Mouse (Mus musculus) intestine, postnatal 0 days (tissue): ENCODE data around the gene Cdk2ap1. TPM values are rescaled to one million over a fixed set of nuclear protein-coding genes. Genes with fewer than 3 reads are reported as not detected.
"Not testable (repeated sequence)": the region's sequence is repeated elsewhere in the genome, so short reads cannot be mapped to it uniquely, and the experiment has no call there.

Experiments used
- ATAC-seq: fragments of 200-750 bp; cut with Nextera tagmentation; 2 replicates; pipeline ENCODE4 v1.8.0; 2017; ENCODE audit warnings: mild to moderate bottlenecking, moderate TSS enrichment, moderate library complexity
- H3K27ac ChIP-seq: fragments of 300-500 bp; sonication (generic); 2 replicates; pipeline ENCODE4 v1.5.1; 2014; ENCODE audit warnings: mild to moderate bottlenecking, low read depth, low read length, moderate library complexity
- H3K27me3 ChIP-seq: fragments of 300-500 bp; sonication (generic); replicated peaks from 2 replicates; pipeline ENCODE4 v1.6.1; 2014; ENCODE audit warnings: low read length, mixed read lengths; ENCODE audit not compliant: control insufficient read depth, insufficient read depth
- H3K36me3 ChIP-seq: fragments of 300-500 bp; sonication (generic); 2 replicates; pipeline ENCODE4 v1.6.1; 2014; ENCODE audit warnings: mild to moderate bottlenecking, moderate library complexity; ENCODE audit not compliant: control insufficient read depth, insufficient read depth
- H3K4me1 ChIP-seq: fragments of 300-500 bp; sonication (generic); replicated peaks from 2 replicates; pipeline ENCODE4 v1.6.1; 2014; ENCODE audit warnings: antibody characterized with exemption, low read length, mixed read lengths; ENCODE audit not compliant: control insufficient read depth, insufficient read depth
- H3K4me2 ChIP-seq: fragments of 300-500 bp; sonication (generic); replicated peaks from 2 replicates; pipeline ENCODE4 v1.6.1; 2014; ENCODE audit warnings: low read depth, mild to moderate bottlenecking, moderate library complexity
- H3K4me3 ChIP-seq: fragments of 300-500 bp; sonication (generic); 2 replicates; pipeline ENCODE4 v1.5.1; 2014; ENCODE audit warnings: low read depth, low read length
- H3K9ac ChIP-seq: fragments of 300-500 bp; sonication (generic); 2 replicates; pipeline ENCODE4 v1.6.1; 2014; ENCODE audit warnings: mild to moderate bottlenecking, low read depth, low read length
- H3K9me3 ChIP-seq: fragments of 300-500 bp; sonication (generic); 2 replicates; pipeline ENCODE4 v1.6.1; 2016; ENCODE audit warnings: mixed run types; ENCODE audit not compliant: control insufficient read depth
- CTCF ChIP-seq: sonication (generic); IDR thresholded peaks from 2 replicates; pipeline ENCODE4 v1.5.1; 2016; ENCODE audit warnings: low read depth, mild to moderate bottlenecking, control low read depth, antibody characterized with exemption, moderate library complexity
- WGBS: fragments of 180-500 bp; shearing (Covaris S2); extraction: QIAGEN DNeasy Blood & Tissue Kit; methylation state at CpG from one replicate; pipeline ENCODE4 v1.1.7; 2014; 5-methylcytosine and 5-hydroxymethylcytosine counted together
- polyA plus RNA-seq: library from polyadenylated mRNA; unstranded; fragments of >200 nt; fragmentation: Nextera tagmentation; extraction: Ambion mirVana; gene quantifications from 2 replicates; pipeline ENCODE4 v1.2.1, GENCODE M21; 2015

Gene Cdk2ap1
- polyA plus RNA-seq, 1 experiment from 2014 or later = 53.6 TPM

DNA sequence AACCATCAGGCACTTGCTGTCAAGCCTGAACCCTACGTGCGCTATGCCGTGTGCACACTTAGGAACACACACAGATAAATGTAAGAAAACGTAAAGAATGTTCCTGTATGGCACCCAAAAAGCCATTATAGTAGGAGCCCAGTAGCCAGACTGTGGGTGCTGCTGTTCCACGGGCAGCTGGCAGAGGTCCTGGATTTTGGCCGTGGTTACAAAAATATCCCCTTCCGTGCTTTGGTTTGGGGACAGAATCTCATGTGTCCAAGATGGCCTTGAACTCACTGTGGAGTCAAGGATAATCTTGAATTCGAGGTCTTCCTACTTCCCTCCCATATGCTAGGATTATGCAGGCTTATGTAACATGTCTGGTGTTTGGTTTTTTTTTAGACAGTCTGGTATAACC, 20.0 kb downstream of the Cdk2ap1 start:
- Histone ChIP-seq H3K9ac (no peak overlapping the region), H3K4me2 (no peak overlapping the region), H3K4me1 (no peaks in the 10 kb centered on the region), H3K9me3 (no peaks in the 10 kb centered on the region), H3K27ac (no peak overlapping the region), H3K36me3 (peaks cover 13% of the 10 kb centered on the region), H3K27me3 (no peaks in the 10 kb centered on the region), H3K4me3 (no peak overlapping the region)
- WGBS = 64% methylated on average over 8 of the region's 8 CpGs
- no peak for TF ChIP-seq CTCF
- no peak for ATAC-seq

DNA sequence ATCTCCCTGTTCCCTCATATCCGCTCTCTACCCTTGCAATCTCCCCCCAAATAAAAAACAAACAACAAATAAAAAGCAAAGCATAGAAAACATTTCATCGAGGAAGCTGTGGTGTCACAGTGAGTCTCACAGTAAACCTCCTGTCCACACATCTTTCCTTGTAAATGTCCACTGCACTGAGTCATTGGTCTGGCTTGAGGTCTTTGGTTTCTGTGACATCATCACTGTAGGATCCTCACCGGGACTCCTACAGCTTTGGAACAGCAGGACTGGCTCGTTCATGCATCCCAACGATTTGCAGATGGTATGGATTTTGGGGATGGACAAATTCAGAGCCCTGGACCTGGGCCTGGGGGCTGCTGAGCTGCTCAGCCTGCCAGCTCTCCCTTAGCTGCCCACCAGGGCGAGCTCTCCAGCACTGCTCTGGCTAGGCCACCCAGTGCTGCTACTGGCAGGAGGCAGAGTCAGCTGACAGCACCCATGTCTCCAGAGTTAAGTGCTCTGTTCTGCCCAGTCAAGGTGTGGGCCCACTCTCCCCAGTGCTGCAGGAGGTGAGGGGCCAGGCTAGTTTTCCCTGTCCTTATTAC, 21.0 kb downstream of the Cdk2ap1 start:
- peak; percentile 33 for TF ChIP-seq CTCF
- H3K27me3 ChIP-seq, ATAC-seq: not testable (repeated sequence)

DNA sequence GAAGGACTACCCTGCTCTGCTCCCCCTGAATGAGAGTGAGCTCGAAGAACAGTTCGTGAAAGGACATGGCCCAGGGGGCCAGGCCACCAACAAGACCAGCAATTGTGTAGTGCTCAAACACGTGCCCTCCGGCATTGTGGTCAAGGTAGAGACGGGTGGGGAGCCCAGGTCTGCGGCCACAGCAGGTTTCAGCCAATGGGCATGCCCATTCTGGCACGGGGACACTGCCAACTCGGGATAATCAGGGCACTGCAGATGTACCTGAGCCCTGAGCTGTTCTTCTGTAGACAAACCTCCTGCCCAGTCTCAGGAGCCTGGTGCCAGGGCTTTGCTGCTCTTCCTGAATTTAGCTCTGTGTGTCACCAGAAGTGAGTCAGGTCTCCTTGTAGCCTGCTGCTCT, 24.1 kb downstream of the Cdk2ap1 start:
- H3K9ac ChIP-seq = no peak overlapping the region
- no peaks in the 10 kb centered on the region; the same call in 1 of the 2 replicates for H3K36me3 ChIP-seq
- no peaks in the 10 kb centered on the region for H3K4me1 ChIP-seq
- whole genome bisulfite sequencing = 93% methylated on average over 8 of the region's 8 CpGs
- H3K4me3 ChIP-seq = no peak overlapping the region
- no peak overlapping the region for H3K4me2 ChIP-seq
- TF ChIP-seq CTCF = no peak
- H3K9me3 ChIP-seq = no peaks in the 10 kb centered on the region
- no peak overlapping the region for H3K27ac ChIP-seq
- no peaks in the 10 kb centered on the region for H3K27me3 ChIP-seq
- no peak for ATAC-seq

More for the DNA sequence above, 21.0 kb downstream of the Cdk2ap1 start:
- not testable (repeated sequence) for H3K9ac ChIP-seq, H3K4me1 ChIP-seq, H3K9me3 ChIP-seq, H3K27ac ChIP-seq, H3K4me3 ChIP-seq, H3K4me2 ChIP-seq
- 74% methylated on average over 6 of the region's 6 CpGs for WGBS
- peaks cover 11% of the 10 kb centered on the region for H3K36me3 ChIP-seq

DNA sequence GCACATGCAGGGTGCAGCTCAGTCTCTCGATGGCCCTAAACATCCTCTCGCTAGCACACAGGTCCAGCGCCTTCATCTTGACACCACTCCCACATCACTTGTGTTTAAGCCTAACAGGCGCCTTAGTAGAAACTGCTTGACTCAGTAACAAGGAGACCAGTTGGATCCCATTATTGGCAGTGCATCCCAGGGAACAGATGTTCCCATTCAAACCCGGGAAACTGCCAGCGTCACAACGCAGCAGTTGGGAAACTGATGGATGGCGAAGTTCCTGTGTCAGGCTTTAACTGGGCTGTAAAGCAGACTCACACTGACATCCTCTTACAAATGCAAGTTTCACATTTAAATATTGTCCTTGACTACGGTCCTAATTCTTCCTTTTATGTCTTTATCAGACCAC, 25.0 kb downstream of the Cdk2ap1 start:
- no peaks in the 10 kb centered on the region for H3K4me1 ChIP-seq
- no peak overlapping the region for H3K9ac ChIP-seq
- no peak for TF ChIP-seq CTCF
- no peak overlapping the region for H3K4me3 ChIP-seq
- no peak overlapping the region for H3K4me2 ChIP-seq
- no peaks in the 10 kb centered on the region; the same call in 1 of the 2 replicates for H3K36me3 ChIP-seq
- ATAC-seq = no peak
- H3K27ac ChIP-seq = no peak overlapping the region
- 59% methylated on average over 9 of the region's 9 CpGs for WGBS
- H3K9me3 ChIP-seq = no peaks in the 10 kb centered on the region
- no peaks in the 10 kb centered on the region for H3K27me3 ChIP-seq

DNA sequence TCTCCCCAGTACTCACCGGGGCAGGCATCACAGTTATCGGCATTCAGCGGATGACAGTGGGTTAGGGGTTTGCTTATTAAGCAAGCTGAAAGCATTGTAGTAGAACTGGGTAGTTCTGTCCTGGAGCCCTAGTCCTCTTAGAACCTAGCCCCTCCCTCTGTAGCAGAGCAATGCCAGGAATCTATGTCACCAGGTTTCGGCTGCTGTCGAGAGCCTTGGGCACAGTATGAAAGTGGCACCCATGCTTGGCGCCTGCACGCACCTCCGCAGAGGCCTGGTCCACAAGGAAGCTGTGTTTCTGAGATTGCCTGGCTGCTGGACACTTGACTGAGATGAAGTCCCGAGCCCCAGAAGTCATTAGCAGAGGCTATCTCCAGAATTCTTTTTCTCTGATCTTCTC, 25.8 kb downstream of the Cdk2ap1 start:
- ATAC-seq = no peak
- no peak overlapping the region for H3K27ac ChIP-seq
- no peak for TF ChIP-seq CTCF
- H3K4me3 ChIP-seq = no peak overlapping the region
- no peak overlapping the region for H3K9ac ChIP-seq
- no peak overlapping the region for H3K4me2 ChIP-seq
- H3K9me3 ChIP-seq = no peaks in the 10 kb centered on the region
- H3K36me3 ChIP-seq = no peaks in the 10 kb centered on the region; the same call in 1 of the 2 replicates
- no peaks in the 10 kb centered on the region for H3K27me3 ChIP-seq
- H3K4me1 ChIP-seq = no peaks in the 10 kb centered on the region
- 87% methylated on average over 9 of the region's 9 CpGs for WGBS

DNA sequence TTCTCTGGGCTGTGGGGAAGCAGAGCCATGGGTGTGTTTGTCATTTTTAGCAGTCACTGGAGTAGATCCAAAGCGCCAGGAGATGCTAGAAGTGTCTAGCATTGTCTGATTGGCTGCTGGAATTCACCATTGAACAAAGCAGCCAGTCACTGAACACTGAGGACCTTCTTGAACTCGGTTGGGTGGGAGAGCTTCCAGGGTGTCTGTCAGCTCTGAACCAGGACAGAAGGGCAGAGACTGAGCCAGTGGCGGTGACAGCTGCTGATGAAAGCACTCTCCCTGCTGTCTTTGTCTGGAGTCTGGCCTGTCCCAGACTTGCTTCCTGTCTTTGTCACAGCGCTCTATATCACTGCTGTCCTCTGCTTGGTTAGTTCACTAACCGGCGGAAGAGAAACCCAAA, 28.5 kb downstream of the Cdk2ap1 start:
- WGBS = 58% methylated on average over 6 of the region's 6 CpGs
- Histone ChIP-seq H3K4me3 (no peak overlapping the region), H3K27me3 (no peaks in the 10 kb centered on the region), H3K9me3 (no peaks in the 10 kb centered on the region), H3K4me1 (no peaks in the 10 kb centered on the region), H3K4me2 (no peak overlapping the region), H3K9ac (no peak overlapping the region), H3K36me3 (no peaks in the 10 kb centered on the region; the same call in 1 of the 2 replicates), H3K27ac (no peak overlapping the region)
- ATAC-seq = no peak
- TF ChIP-seq CTCF = no peak

DNA sequence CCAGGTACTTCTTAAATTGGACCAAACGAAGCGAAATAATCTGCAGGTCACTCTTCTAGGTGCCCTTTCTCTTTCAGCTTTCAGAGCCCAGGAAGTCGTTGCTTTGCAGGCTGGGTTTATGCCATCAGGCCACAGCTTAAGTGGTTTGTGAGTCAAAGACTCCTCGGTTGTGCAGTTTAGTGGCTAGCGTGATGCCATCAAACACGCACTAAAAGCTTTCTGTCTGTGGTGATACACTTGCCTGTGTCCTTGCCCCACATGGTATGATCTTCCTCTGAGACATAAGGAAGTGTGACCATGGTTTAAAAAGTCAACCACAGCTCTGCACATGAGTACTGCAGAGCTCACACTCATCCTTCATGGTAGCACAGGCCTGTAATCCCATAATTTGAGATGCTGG, 32.8 kb downstream of the Cdk2ap1 start:
- Histone ChIP-seq H3K9ac (no peak overlapping the region), H3K4me3 (no peak overlapping the region), H3K4me2 (no peak overlapping the region), H3K27me3 (no peaks in the 10 kb centered on the region), H3K4me1 (no peaks in the 10 kb centered on the region), H3K36me3 (no peaks in the 10 kb centered on the region), H3K9me3 (no peaks in the 10 kb centered on the region), H3K27ac (no peak overlapping the region)
- 89% methylated on average over 6 of the region's 6 CpGs for WGBS
- ATAC-seq = no peak
- TF ChIP-seq CTCF = no peak
